Mouse (Mus musculus) megakaryocyte-erythroid progenitor cell, adult 5-6 weeks (primary cell): ENCODE data around the gene Brd4. TPM values are rescaled to one million over a fixed set of nuclear protein-coding genes. Genes with fewer than 3 reads are reported as not detected.

Experiments used
- ATAC-seq: replicated peaks from 2 replicates; pipeline ENCODE4 v1.8.0; 2016; ENCODE audit warnings: mild to moderate bottlenecking, inconsistent platforms; ENCODE audit not compliant: severe bottlenecking, poor library complexity, low FRiP score, low TSS enrichment
- total RNA-seq, 2 experiments: library from RNA; stranded (forward) in 1 of 2; stranded (reverse) in 1 of 2; fragments of 200-1000, 215-1000 nt in 1 of 2; fragments of >200 nt in 1 of 2; fragmentation: Nextera tagmentation in 1 of 2; gene quantifications; 2 replicates each; pipeline ENCODE4 v1.2.3; 2014 to 2017

Gene Brd4
- total RNA-seq, 2 experiments from 2014 or later: 26.8 to 167 TPM

GRCm38 (mm10) chr17:32283341-32283740, 1.2 kb downstream of the Brd4 start:
- peak; percentile 11; the same call in 1 of the 2 replicates for ATAC-seq

DNA sequence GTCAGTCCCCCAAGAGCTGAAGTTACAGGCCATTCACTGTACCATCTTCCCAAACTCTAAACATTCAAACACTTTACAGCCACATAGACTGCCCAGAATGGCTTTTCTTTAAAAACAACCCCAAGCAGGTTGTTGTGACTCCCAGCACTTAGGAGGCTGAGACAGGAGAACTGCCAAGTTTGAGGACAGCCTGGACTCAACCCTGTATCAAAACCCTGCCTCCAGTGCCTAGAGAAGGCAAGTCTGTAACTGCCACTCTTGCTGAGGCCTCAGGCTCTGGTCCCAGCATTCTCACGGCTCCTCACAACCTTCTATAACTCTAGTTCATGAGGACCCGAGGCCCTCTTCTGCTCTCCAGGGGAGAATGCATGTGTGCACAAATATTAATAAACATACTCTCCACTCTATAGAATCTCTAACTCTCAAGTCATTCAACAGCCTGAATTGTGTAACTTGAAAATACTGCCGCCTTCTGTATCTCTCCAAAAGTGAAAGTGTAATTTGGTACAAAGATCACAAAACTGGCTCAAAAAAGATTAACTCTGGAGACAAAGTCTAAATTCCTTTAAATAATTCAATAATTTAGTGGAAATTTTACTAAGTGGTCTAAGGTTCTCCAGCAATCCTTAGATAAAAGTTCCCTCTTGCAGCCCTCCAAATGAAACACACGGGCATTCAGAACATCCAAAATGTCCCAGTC, 2.8 kb downstream of the Brd4 start:
- no peak for ATAC-seq

GRCm38 (mm10) chr17:32281126-32281525, 3.4 kb downstream of the Brd4 start:
- ATAC-seq: no peak

DNA sequence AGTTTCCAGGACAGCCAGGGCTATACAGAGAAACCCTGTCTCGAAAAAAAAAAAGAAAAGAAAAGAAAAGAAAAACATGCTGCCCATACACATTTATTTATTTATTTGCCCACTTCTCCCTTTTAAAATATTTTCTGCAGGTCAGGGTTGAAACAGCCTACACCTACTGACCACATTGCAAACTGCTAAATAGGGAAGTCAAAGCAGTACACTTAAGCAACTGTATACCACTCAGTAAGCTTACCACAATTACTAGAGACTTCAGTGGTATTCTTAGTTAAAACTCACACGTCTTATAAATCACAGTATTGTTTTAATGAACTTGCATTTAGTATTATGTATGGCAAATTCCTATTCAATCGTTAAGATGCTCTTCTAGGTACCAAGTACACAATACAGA, 3.9 kb downstream of the Brd4 start:
- ATAC-seq: no peak

DNA sequence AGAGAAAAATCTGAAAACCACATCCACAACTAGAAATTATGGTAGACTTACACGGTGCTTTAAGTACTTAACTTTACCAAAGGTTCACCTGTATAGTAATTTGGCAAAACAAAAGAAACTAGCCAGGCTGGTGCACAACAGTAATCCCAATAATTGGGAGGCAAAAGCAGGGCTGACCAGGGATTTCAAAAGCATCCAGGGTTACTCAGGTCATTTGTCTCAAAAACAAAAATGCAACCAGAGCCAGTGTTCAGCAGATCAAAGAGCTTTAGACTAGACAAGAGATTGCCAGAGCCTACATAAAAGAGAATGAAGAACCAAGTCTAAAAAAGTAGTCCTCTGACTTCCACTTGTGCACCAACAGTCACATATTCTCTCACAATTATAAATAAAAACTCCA, 7.3 kb downstream of the Brd4 start:
- no peak for ATAC-seq

- ATAC-seq: no peak
Observed at GRCm38 (mm10) chr17:32275568-32275967, 9.0 kb downstream of the Brd4 start.

GRCm38 (mm10) chr17:32269151-32269550, 15.4 kb downstream of the Brd4 start:
- no peak for ATAC-seq

DNA sequence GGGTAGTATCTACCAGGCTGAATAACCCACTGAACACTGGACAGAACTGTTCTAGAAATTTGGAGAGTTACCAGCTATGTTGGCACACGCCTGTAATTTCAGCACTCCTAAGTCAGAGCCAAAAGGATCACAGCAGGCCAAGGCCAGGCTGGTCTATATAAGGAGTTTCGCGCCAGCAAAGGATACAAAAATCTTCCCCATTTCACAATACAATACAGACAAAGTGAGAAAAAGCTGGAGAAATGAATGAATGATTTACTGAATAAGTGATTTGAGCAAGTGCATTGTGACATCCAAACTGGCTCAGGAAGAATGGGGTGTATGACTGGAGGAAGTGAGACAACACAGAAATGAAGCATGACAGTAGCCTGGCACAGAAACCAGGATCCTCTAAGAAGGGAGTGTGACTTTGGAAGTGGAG, 16.0 kb downstream of the Brd4 start:
- ATAC-seq: no peak

DNA sequence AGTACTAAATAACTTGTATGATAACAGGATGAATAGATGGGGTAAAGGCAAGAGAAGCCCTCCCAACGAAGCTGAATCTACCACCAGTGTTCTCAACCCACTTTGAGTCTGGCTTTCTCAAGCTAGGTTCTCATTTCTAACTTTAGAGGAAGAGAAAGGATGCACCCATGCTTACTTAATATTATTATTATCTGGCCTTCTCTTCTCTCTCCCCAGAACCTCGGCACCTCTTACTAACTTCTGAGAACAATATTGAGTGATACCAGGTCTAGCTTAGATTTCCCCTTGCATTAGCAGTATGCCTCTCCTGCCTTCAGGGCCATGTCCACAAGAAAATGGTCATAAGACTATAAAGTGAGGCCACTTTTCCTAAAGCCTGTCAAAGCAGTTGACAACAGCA, 16.4 kb downstream of the Brd4 start:
- no peak for ATAC-seq

DNA sequence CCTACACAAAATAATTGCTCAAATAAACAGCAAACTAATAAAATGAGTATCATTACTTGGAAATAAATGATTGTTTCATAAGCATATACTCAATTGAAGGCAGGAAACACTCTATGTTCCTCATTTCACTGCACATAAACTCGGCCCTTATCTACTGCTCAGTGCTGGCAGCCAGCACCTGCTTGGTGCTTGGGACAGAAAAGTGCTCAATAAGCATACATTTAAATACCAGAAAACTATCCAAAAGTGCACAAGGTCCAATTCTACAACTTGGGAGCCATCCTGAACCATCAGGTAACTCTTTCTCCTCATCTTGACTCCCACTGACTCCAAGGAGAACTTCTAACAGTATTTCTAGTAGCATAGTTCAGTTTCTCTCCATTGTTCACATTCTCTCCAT, 16.9 kb downstream of the Brd4 start:
- peak; percentile 59 for ATAC-seq

GRCm38 (mm10) chr17:32263672-32264071, 20.9 kb downstream of the Brd4 start:
- ATAC-seq: no peak

DNA sequence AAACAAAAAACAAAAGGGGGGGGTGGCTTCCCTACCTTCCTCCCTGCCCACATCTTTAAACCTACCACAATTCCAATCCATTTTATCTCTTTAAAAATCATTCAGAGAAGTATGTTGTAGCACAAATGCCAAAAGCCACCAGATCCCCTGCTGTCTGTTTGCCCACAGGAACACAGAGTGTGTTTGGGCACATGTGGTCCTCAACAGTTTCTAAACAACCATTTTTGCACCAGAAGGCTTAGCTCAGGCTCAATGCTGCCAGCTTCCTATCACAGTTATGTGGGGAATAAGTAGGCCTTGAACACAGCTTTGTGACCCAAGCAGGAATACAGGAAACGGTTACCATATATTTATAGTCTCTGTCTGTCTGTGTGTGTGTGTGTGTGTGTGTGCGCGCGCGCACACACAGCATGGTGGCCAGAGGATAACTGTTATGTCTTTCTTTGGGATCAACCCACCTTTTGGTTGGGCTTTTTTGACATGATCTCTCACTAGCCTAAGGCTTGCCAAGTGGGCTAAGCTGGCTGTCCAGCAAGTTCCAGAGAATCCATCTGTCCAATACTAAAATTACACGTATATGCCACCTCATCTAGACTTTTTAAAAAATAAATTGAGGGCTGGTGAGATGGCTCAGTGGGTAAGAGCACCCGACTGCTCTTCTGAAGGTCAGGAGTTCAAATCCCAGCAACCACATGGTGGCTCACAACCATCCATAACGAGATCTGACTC, 21.5 kb downstream of the Brd4 start:
- ATAC-seq: no peak

- ATAC-seq: no peak
Observed at GRCm38 (mm10) chr17:32258869-32259268, 25.7 kb downstream of the Brd4 start.

DNA sequence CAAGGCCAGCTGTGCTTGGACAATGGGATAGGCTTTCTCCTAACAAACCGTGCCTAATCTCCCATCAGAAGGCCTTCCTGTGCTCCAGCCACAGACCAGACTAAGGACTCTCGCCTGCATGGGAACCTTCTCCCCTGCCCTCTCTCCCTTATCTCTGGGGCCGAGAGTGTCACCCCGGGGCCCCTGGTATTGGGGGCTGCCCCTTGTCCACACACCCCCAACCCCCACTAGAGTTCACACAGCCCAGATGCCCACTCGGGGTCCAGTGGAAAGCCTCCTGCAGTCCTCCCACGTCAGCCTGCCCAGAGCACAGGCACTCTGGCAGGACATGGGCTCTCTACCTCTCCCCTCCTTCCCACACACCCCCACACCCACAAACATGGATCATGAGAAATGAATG, 26.6 kb downstream of the Brd4 start:
- ATAC-seq: no peak

- ATAC-seq: no peak
Observed at GRCm38 (mm10) chr17:32257452-32257851, 27.1 kb downstream of the Brd4 start.

- ATAC-seq: no peak
Observed at GRCm38 (mm10) chr17:32256896-32257295, 27.6 kb downstream of the Brd4 start.

DNA sequence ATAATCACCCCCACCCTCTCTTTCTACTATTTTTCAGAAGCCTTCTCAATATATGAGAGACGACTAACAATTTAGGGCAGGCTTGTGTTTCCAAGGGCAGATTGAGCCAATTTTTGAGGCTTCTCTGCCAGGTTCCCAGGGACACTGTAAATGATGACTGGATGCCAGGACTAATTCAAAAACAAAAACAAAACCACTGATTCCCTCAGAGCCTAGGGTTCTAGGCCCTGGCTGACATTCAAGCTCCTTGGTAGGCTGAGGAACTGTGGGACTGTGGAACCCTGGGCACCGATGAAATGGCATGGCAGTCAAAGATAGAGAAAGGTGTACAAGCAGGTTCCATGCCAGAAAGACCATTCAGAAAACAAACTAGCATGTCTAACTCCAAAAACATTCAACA, 31.3 kb downstream of the Brd4 start:
- ATAC-seq: no peak

DNA sequence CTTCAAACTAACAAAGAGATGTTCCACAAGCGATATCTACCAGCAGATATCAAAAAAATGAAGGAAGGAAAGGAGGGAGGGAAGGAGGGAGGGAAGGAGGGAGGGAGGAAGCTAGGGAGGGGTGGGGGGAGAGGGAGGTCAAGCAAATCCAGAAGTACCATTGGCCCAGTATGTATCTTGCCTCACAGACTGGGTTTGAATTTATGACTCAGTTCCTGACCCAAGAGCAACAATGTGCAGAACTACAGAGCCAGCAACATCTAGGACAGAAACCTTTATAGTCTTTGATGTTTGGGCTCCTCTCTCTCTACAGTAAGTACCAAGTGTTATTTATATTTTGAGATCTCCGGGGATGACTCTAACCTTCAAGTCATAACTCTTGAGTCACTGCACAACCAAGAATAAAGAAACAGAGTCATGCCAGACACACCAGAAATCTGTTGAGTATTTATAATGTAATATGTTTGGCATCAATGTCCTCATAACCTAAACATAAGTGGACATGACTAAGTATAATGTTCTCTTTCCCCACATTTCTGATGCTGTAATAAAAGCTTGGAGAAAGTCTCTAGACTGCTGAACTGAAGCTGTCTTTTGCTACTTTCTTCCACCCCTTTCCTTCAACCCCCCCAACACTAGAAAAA, 32.6 kb downstream of the Brd4 start:
- ATAC-seq: no peak

DNA sequence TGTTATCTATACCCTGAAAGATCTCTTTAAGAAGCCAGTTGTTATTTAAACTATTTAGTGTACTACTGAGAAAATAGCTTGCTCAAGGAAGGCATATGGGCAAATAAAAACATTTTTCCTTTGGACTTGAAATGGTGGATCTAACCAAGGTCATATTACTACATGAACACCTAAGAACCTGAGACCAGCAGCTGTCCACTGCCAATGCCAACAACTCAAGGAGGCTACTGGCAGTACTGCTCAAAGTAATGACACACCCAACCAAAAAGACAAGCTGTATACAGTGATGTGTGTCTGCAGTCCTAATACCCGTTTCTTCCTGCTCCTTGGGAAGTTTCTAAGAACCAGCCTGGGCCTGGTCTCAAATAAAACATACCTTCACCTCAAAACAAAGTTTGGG, 34.5 kb downstream of the Brd4 start:
- ATAC-seq: no peak

DNA sequence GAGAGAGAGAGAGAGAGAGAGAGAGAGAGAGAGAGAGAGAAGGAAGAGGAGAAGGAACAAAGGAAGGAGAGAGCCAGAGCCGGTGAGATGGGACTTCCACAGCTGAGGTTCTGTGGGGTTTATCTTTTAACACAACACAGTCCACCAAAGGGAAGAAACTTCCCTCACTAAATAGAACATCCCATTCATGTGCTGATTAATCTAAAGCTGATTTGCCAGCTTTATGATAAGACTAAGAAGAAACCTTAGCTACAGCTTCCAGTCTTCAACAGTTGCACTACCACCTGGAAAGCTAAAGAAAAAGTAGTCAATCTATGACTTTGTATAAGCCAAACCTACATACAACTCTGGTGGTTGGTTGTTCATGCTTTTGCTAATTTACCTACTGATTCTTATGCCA, 36.3 kb downstream of the Brd4 start:
- no peak for ATAC-seq

DNA sequence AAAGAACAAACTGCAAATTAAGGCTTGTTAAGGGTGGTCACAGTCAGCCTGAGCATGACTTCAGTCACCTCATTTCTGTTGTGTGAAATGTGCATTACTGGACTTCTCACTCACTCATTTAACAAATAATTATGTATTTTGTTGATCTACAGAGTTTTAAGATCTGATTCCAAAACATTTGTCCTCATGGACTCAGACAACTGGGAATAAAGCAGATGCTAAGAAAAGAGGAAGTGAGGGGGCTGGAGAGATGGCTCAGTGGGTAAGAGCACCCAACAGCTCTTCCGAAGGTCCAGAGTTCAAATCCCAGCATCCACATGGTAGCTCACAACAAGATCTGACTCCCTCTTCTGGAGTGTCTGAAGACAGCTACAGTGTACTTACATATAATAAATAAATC, 36.9 kb downstream of the Brd4 start:
- no peak for ATAC-seq
